Mouse (Mus musculus): ENCODE results near the gene A930018P22Rik. TPM values are rescaled to one million over a fixed set of nuclear protein-coding genes. Genes with fewer than 3 reads are reported as not detected.

Gene A930018P22Rik
- polyA plus RNA-seq, 1 experiment from 2014 or later = not detected

Other genes with a start within 250 kb of the A930018P22Rik start
- 13.7 and 15.7 TPM in 2 replicates for gene Lmo2, start 164.8 kb upstream of the A930018P22Rik start, polyA plus RNA-seq (2016; fragmentation: Nextera tagmentation; extraction: Ambion mirVana)
- 44.4 and 44.9 TPM in 2 replicates for gene Fbxo3, start 95.0 kb upstream of the A930018P22Rik start, polyA plus RNA-seq (2016; fragmentation: Nextera tagmentation; extraction: Ambion mirVana)
- 1.1 and 1.6 TPM in 2 replicates for gene 4931422A03Rik, start 94.4 kb upstream of the A930018P22Rik start, polyA plus RNA-seq (2016; fragmentation: Nextera tagmentation; extraction: Ambion mirVana)
- gene Gm10912, start 56.9 kb upstream of the A930018P22Rik start, polyA plus RNA-seq (2016; fragmentation: Nextera tagmentation; extraction: Ambion mirVana) = not detected in 2 replicates
- gene Gm10799, start 54.2 kb upstream of the A930018P22Rik start, polyA plus RNA-seq (2016; fragmentation: Nextera tagmentation; extraction: Ambion mirVana) = not detected in 2 replicates
- 4.1 and 4.4 TPM in 2 replicates for gene Cd59b, start 52.9 kb upstream of the A930018P22Rik start, polyA plus RNA-seq (2016; fragmentation: Nextera tagmentation; extraction: Ambion mirVana)
- 21.7 and 22.4 TPM in 2 replicates for gene Cd59a, start 27.0 kb upstream of the A930018P22Rik start, polyA plus RNA-seq (2016; fragmentation: Nextera tagmentation; extraction: Ambion mirVana)